Mouse (Mus musculus): ENCODE measurements around the gene Ptch1. TPM values are rescaled to one million over a fixed set of nuclear protein-coding genes. Genes with fewer than 3 reads are reported as not detected.

The Ptch1 gene
- total RNA-seq (2021), result 10 to 100 TPM in 1 of 2 experiments, 1 to 10 TPM in 1; 8.0 to 13.0 TPM
- long read RNA-seq, experiment 1, partial matches to known transcripts, result 3 of 10 reads
- long read RNA-seq, experiment 1, other reads (novel, unspliced or antisense), result 7 of 10 reads
- long read RNA-seq, experiment 2, partial matches to known transcripts, result 0 of 8 reads
- long read RNA-seq, experiment 2, other reads (novel, unspliced or antisense), result 8 of 8 reads

DNA sequence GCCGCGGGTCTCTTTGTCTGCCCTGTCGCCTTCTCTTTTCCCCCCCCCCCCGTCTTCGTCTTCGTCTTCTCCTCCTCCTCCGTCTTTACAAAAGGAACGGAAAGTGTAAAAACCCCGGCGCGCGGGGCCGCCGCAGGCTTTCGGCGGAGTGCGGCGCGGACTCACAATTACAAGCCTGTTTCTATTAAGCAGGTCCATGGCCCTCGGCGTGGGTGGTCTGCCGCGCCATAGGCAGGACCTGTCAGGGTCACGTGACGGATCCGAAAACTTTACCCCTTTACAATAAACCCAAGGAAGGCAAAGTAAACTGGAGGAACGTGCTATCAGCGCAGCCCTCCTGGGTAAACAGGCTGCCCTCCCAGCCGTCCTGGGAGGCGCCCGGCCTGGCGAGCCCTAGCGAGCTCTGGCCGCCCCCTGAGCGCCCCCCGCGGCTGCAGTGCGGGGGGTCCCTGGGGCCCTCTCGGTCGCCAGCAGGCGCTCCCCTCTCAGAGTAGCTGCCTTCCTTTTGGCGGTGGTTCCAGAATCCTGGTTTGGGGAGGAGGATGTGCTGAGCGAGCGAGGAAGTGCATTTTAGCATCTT is at the start of gene Ptch1:
Ptch1 (minus strand) TSS at position 343 of the 580 bp plus-strand sequence.
- intact Hi-C loops (cut with DNase I), result no loop called here
- TF ChIP-seq CTCF (IDR thresholded peaks at IDR 0.05), result no peak; the same call in 1 of the 2 replicates
- Histone ChIP-seq H3K4me3 (peak within 1 kb of the TSS; percentile 81), H3K27ac (peak within 1 kb of the TSS; percentile 52; the same call in 1 of the 2 replicates)
- peak; percentile 33 for DNase-seq

DNA sequence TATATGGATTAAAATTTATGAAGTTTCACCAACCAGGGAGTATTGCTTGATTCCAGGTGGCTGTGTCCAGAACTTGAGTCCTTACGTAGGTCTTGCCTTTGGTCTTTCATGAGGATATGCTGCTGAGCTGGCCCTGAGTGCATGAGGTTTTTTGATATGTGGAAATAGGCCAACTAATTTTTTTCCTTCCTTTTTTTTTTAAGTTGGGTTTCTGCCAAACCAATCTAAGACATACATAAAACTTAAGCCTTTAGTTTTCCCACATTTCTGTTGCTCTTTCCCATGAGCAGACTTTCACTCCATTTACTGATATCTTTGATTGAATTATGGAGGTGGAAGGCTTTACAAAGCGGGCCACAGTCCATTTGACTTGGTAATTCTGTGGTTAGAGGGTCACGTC is 47.9 kb upstream of the Ptch1 start:
- no peak overlapping the region for H3K27ac ChIP-seq
- intact Hi-C loops (cut with DNase I), result no loop called here
- H3K4me3 ChIP-seq, result no peak overlapping the region
- no peak for DNase-seq
- TF ChIP-seq CTCF (IDR thresholded peaks at IDR 0.05), result no peak

DNA sequence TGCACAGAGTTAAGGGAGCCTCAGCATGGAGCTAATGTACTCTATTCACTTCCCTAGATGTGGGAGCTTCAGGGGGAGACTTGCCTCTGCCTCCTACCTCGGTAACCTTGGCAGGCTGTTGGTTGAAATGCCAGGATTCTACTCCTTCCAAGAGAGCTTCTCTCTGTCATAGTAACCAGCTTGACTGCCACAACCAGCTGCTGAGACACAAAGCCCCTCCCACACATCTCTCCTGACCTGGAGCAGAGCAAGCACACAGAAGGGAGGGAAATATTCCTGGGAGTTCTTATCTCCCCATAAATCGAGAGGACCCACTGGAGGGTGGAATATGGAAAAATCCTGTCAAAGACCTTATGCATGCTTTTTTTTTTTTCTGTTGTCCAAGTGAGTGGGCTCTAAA is 39.8 kb upstream of the Ptch1 start:
- no peak for TF ChIP-seq CTCF (IDR thresholded peaks at IDR 0.05)
- intact Hi-C loops (cut with DNase I), result no loop called here
- H3K4me3 ChIP-seq, result no peak overlapping the region
- DNase-seq, result no peak
- no peak overlapping the region for H3K27ac ChIP-seq

DNA sequence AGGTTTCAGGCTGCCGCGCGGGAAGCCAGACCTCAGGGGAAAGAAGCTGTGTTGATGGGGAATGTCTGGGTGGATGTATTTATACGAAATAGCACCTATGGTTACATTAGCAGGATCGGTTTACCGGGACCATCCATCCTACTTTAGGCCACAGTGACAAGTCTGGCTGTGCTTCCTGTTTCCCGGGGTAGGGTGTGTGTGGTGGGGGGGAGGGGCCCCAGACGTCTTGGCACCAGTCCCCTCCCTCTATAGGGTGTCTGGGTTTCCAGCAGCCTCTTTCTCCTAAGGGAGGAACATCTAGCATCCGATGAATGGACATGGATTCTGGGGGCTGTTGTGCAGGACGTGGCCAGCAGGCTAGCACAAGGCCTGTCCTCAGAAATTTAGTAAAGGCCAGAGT is 36.3 kb upstream of the Ptch1 start:
- no peak overlapping the region for H3K4me3 ChIP-seq
- H3K27ac ChIP-seq, result no peak overlapping the region
- no peak for TF ChIP-seq CTCF (IDR thresholded peaks at IDR 0.05)
- DNase-seq, result no peak
- intact Hi-C loops (cut with DNase I), result no loop called here

DNA sequence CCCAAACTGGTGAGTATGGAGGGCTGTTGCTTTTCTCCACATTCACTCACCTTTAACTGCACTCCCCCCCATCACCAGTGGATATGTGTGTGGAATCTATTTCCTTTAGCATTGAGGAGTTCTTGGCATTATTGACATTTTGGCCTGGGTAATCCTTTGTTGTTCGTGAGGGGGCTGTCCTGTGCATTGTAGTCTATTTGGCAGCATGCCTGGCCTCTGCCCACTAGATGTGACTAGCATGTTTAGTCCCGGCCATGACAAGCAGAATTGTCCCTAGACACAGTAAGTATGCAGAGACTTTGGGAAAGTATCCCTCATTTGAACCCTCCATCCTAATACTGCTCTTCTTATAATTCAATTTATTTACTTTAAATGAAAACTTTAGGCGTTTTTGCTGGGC is 24.2 kb upstream of the Ptch1 start:
- intact Hi-C loops (cut with DNase I), result no loop called here
- Histone ChIP-seq H3K27ac (no peak overlapping the region), H3K4me3 (no peak overlapping the region)
- no peak for DNase-seq
- TF ChIP-seq CTCF (IDR thresholded peaks at IDR 0.05), result no peak

DNA sequence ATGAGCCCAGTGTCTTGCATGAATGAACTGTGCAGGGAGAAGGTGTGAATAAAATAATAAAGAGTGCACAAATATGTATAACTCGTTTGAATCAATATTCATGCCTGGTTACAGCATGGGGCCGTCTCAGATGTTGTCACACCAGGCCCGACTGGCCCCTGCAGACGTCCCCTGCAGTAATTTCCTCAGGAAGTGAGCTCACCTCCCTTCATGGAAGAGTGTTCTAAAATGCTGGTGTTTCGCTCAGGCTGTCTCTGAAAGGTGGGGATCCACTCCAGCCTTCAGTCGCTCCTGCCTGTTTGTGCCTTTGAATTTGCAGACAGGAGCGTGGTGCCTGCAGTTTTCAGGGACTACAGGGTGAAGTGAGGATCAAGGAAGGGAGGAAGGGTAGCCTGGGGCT is 22.5 kb upstream of the Ptch1 start:
- DNase-seq, result no peak
- Histone ChIP-seq H3K27ac (no peak overlapping the region), H3K4me3 (no peak overlapping the region)
- intact Hi-C loops (cut with DNase I), result no loop called here
- TF ChIP-seq CTCF (IDR thresholded peaks at IDR 0.05), result no peak

DNA sequence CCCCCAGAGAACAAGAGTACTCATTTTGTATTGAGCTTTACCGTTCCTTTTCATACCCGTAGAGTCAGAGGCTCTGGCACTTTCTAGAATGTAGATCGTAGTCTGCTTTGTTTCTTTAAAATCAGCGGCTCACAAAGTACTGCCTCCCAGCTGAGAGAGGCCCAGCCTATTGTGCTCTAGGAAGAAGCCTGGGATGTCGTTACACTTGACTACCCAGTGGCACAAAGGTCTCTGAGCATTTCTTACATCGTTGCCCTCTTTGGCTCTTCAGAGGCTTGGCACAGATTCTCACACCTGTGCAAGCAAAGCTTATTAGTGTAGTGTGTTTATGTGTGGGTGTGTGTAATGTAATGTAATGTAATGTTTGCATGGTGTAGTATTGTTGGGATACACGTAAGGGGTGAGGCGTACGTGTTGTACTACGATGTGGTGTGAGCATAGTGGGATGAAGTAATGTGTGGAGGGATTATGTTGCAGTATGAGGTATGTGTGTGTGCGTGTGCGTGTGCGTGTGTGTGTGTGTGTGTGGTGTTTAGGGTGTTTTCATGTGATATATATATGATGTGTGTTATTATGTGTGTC is 20.2 kb upstream of the Ptch1 start:
- no peak for DNase-seq
- no peak overlapping the region for H3K4me3 ChIP-seq
- TF ChIP-seq CTCF (IDR thresholded peaks at IDR 0.05), result no peak
- intact Hi-C loops (cut with DNase I), result no loop called here
- no peak overlapping the region for H3K27ac ChIP-seq

DNA sequence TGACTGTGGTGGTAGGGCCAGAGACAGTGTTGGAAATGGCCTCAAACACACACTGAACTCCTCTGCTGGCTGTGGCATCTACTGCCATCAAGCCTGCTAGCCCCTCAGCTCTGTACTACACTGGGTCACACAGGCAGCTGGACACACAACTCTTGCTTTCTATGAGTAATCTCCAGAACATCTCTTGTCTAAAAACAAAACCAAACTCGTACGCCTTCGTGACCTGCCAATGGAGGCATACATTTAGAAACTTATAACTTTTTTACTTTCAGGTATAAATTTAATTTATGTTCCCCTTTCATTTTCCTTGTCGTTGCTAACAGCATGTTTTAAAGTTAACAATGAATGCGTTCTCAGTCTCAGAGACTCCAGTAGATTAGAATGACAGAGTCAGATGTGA is 19.4 kb upstream of the Ptch1 start:
- no peak overlapping the region for H3K4me3 ChIP-seq
- no peak for TF ChIP-seq CTCF (IDR thresholded peaks at IDR 0.05)
- no peak overlapping the region for H3K27ac ChIP-seq
- no peak for DNase-seq
- intact Hi-C loops (cut with DNase I), result no loop called here

DNA sequence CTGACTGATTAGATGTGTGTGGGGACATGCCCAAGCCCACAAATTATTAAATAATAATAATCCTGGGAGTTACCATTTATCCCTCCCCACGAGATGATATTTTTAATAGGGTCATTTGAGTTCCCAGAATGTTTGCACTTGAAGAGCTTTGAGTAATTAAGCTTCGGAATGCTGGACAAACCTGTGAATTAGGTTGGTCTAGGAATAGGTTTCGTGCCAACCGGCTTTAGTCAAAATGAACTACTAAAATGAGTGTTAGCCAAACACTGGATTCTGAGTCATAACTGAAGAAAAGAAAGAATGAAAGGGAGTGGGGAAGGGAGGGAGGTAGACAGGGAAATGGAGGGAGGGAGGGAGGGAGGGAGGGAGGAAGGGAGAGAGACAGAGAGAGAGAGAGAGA is 1.2 kb upstream of the Ptch1 start:
- DNase-seq, result no peak
- no peak overlapping the region for H3K4me3 ChIP-seq
- intact Hi-C loops (cut with DNase I), result no loop called here

DNA sequence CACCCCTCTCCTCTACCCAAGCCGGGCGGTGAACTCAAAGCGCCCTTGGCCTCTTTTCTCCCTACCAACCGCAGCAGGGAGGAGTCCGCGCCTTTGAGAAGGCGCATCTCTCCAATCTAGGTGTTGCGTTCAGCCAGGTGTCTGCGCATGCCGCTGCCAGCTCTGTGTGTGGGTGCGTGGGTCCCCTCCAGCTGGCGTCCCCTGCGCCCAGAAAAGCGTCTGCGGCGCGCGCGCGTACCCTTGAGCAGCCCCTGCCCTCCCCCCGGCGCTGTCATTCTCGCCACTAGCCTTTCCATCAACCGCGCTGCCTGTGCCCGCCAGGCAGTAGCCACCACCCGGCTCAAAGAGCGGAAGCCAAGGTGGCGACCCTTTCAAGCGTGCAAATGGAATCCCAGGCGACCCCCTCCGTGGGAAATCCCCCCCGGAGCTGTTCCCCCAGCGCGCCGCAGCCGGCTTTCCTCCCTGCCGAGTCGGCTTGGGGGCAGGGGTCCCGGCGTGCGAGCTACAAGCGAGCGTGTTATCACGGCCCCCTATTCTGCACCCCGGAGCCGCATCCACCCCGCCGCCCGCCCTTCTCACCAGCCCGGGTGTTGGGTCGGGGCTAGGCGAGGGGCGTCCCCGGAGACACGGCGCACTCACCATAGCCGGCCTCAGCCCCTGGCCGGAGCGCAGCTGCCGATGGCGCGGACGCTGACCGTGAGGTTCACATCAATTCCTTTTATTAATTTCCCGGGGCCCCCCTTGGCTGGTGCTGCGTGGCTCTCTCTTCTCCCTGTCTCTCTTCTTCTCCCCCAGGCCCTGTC is 744 bp downstream of the Ptch1 start:
- DNase-seq, result peak; percentile 29
- intact Hi-C loops (cut with DNase I), result no loop called here
- no peak for TF ChIP-seq CTCF (IDR thresholded peaks at IDR 0.05)
- peak overlapping the region; percentile 52; the same call in 1 of the 2 replicates for H3K27ac ChIP-seq
- H3K4me3 ChIP-seq, result peak overlapping the region; percentile 81

More for the DNA sequence above, 1.2 kb upstream of the Ptch1 start:
- no peak for TF ChIP-seq CTCF (IDR thresholded peaks at IDR 0.05)
- no peak overlapping the region for H3K27ac ChIP-seq

DNA sequence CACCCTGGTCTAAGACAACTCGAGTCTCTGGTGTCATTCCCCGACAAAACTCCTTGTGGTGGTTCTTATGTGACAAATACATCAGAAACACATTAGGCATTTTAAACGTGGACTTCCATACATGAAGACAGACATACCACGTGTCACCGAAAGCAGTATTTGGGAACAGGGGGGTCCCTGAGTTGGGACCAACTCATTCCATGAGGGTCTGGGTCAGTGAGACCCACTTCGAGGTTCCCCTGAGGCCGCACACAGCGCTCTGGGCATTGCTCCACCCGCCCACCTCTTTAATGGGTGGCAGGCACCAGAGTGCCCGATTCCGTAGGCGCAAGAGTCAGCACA is 1.3 kb downstream of the Ptch1 start:
- intact Hi-C loops (cut with DNase I), result no loop called here
- Histone ChIP-seq H3K27ac (no peak overlapping the region), H3K4me3 (peak overlapping the region; percentile 81)
- no peak for DNase-seq
- no peak for TF ChIP-seq CTCF (IDR thresholded peaks at IDR 0.05)

DNA sequence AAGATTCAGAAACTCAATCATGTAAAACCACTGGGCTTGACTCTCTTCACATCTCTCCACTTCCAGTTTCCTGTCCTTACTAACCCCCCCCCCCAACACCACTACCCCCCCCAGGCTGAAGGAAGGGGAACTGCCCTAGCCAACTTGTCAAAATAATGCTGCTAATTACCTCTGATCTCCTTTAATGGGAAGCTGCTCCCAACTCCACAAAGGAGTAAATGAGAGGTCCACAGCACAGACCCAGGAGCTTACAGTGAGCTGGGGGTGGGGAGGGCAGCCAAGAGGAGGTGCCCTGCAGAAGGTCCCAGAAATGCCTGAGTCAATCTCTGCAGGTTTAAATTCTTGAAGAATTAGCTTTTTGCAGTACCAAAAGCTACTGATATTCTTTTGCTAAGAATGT is 2.9 kb downstream of the Ptch1 start:
- Histone ChIP-seq H3K4me3 (no peak overlapping the region), H3K27ac (no peak overlapping the region)
- TF ChIP-seq CTCF (IDR thresholded peaks at IDR 0.05), result no peak
- DNase-seq, result no peak
- intact Hi-C loops (cut with DNase I), result no loop called here

DNA sequence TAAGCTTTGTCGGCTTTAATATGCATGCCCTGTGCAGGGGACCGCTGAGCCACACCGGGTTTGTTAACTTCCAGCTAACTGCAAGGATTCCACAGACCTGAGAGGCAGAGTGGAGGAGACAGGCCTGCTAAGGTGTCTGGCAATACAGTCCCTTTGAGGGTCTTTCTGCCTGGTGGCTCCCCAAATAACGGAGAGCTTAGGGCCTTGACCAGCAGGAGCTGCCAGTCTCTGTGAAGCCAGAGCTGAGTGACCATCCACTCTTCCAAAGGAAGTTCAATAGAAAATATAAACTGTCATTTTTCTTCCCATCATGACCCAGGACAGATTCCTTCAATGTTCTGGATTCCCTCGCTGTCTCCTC is 4.0 kb downstream of the Ptch1 start:
- intact Hi-C loops (cut with DNase I), result loop anchor here (5.0 kb wide), 2 partner anchors 73 to 248 kb away; partner anchors contain the start of gene Ercc6l2
- DNase-seq, result no peak
- no peak for TF ChIP-seq CTCF (IDR thresholded peaks at IDR 0.05)

More for the DNA sequence above, 4.0 kb downstream of the Ptch1 start:
- Histone ChIP-seq H3K27ac (no peak overlapping the region), H3K4me3 (no peak overlapping the region)

Data from gastrocnemius, adult 2 months (tissue).